Mouse (Mus musculus) cerebral cortex, adult 2 months (tissue): ENCODE data around the gene Mrpl44.

Experiments
- WGBS: fragments of 180-500 bp; shearing (Covaris S2); methylation state at CpG from one replicate; pipeline ENCODE4 v1.1.7; 2018; 5-methylcytosine and 5-hydroxymethylcytosine counted together

Gene Mrpl44

GRCm38 (mm10) chr1:79775927-79776458 lies at the start of gene Mrpl44, which contains the start of gene Wdfy1:
TSS of gene Mrpl44 (plus strand) at chr1:79776018.
TSS of gene Wdfy1 (minus strand) at chr1:79776143.
- WGBS = under 1% methylated on average over 38 of the region's 38 CpGs

GRCm38 (mm10) chr1:79734794-79735193 lies 41.0 kb upstream of the Mrpl44 start:
- 78% methylated on average over 5 of the region's 5 CpGs for WGBS

- 73% methylated on average over 3 of the region's 3 CpGs for WGBS
Measured at GRCm38 (mm10) chr1:79736408-79736807, 39.4 kb upstream of the Mrpl44 start.

GRCm38 (mm10) chr1:79739726-79740125 lies 36.1 kb upstream of the Mrpl44 start:
- WGBS = 86% methylated on average over 2 of the region's 2 CpGs

GRCm38 (mm10) chr1:79741002-79741401 lies 34.8 kb upstream of the Mrpl44 start:
- WGBS = 65% methylated on average over 4 of the region's 4 CpGs

GRCm38 (mm10) chr1:79742949-79743348 lies 32.9 kb upstream of the Mrpl44 start:
- 86% methylated on average over 7 of the region's 7 CpGs for WGBS

GRCm38 (mm10) chr1:79743385-79743784 lies 32.4 kb upstream of the Mrpl44 start:
- 92% methylated on average over 1 of the region's 1 CpGs for WGBS

GRCm38 (mm10) chr1:79746056-79746455 lies 29.8 kb upstream of the Mrpl44 start:
- 59% methylated on average over 4 of the region's 4 CpGs for WGBS

GRCm38 (mm10) chr1:79751186-79751585 lies 24.6 kb upstream of the Mrpl44 start:
- WGBS = 61% methylated on average over 5 of the region's 5 CpGs

- 89% methylated on average over 7 of the region's 7 CpGs for WGBS
Measured at GRCm38 (mm10) chr1:79752015-79752695, 23.7 kb upstream of the Mrpl44 start.

GRCm38 (mm10) chr1:79752714-79753340 lies 23.0 kb upstream of the Mrpl44 start:
- WGBS = 78% methylated on average over 4 of the region's 4 CpGs

GRCm38 (mm10) chr1:79753456-79753855 lies 22.4 kb upstream of the Mrpl44 start:
- 93% methylated on average over 3 of the region's 3 CpGs for WGBS

- 94% methylated on average over 3 of the region's 3 CpGs for WGBS
Measured at GRCm38 (mm10) chr1:79754936-79755335, 20.9 kb upstream of the Mrpl44 start.

GRCm38 (mm10) chr1:79755376-79755775 lies 20.4 kb upstream of the Mrpl44 start:
- WGBS = 42% methylated on average over 2 of the region's 2 CpGs

GRCm38 (mm10) chr1:79756417-79756816 lies 19.4 kb upstream of the Mrpl44 start:
- WGBS = 81% methylated on average over 5 of the region's 5 CpGs

GRCm38 (mm10) chr1:79757161-79757560 lies 18.7 kb upstream of the Mrpl44 start:
- WGBS = 70% methylated on average over 7 of the region's 7 CpGs

- 73% methylated on average over 4 of the region's 4 CpGs for WGBS
Measured at GRCm38 (mm10) chr1:79757597-79757996, 18.2 kb upstream of the Mrpl44 start.

GRCm38 (mm10) chr1:79759006-79759405 lies 16.8 kb upstream of the Mrpl44 start:
- WGBS = 30% methylated on average over 2 of the region's 2 CpGs

- 64% methylated on average over 5 of the region's 5 CpGs for WGBS
Measured at GRCm38 (mm10) chr1:79759436-79759972, 16.3 kb upstream of the Mrpl44 start.

GRCm38 (mm10) chr1:79760656-79761055 lies 15.2 kb upstream of the Mrpl44 start:
- WGBS = 2% methylated on average over 11 of the region's 11 CpGs

GRCm38 (mm10) chr1:79761106-79761916 lies 14.5 kb upstream of the Mrpl44 start:
- WGBS = 1% methylated on average over 65 of the region's 65 CpGs

- WGBS = under 1% methylated on average over 6 of the region's 6 CpGs
Measured at GRCm38 (mm10) chr1:79761917-79762271, 13.9 kb upstream of the Mrpl44 start.
